18 mouse cellular contexts compared by ENCODE assay signal in the genomic region with DNA sequence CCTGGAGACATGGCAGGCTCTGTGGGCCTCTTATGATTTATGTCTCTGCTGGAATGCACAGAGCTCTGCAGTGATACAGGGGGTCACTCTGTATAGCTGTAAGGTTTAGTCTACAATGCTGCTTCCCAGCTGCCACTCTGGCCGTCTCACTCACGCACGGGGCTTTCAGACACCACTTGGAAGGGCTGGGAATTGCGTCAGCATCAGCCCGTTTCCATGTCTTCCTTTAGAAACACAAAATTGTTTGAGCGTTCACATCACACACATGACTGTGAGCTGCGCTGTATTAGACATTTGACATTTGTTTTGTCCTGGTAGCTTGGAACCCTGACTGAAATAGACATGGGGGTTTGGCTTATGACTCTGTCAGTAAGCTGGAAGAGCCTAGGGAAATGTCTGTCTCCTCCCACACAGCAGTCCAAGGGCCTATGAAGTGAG.
DNase-seq lines count a peak whose midpoint lies in the region; ATAC-seq lines count a peak whose summit lies in the region.
"Had no signal": no experiment of that assay in that cellular context is flagged by ENCODE, and none has a peak within 500 bp of the region (broad histone marks: within the 10 kb centered on the region; RNA-seq: fewer than 3 reads in every experiment).

No protein-coding gene starts in this region.

- H3K4me3 ChIP-seq in intestine, embryonic 14.5 days (ENCODE audit: low read depth, low read length): no peak overlapping the region
- H3K4me3 ChIP-seq in intestine, embryonic 15.5 days (replicated peaks): no peak overlapping the region
- H3K4me3 ChIP-seq in neural tube, embryonic 11.5 days (ENCODE audit: low read depth, low read length): no peak overlapping the region
- no peak overlapping the region for H3K4me3 ChIP-seq in neural tube, embryonic 15.5 days (replicated peaks)
- H3K4me3 ChIP-seq: heart, embryonic 10.5 days had no signal

- 0 out of 2 replicates have a peak, but pooled peaks cover 2% of the 10 kb centered on the region for H3K9me3 ChIP-seq in intestine, embryonic 14.5 days (ENCODE audit: control insufficient read depth, low read length)
- H3K9me3 ChIP-seq in intestine, embryonic 15.5 days: no peaks in the 10 kb centered on the region
- H3K9me3 ChIP-seq in neural tube, embryonic 11.5 days (ENCODE audit: control insufficient read depth, low read length): no peaks in the 10 kb centered on the region
- H3K9me3 ChIP-seq in neural tube, embryonic 15.5 days (replicated peaks): no peaks in the 10 kb centered on the region
- H3K9me3 ChIP-seq: heart, embryonic 10.5 days had no signal

- no peak for DNase-seq in intestine, embryonic 14.5 days (ENCODE audit: low spot score)
- peak; percentile 16 for DNase-seq in neural tube, embryonic 11.5 days (ENCODE audit: low spot score)
- DNase-seq in lung, postnatal 36 days: peak; percentile 9
- no peak for DNase-seq in adrenal gland, postnatal 25 days
- DNase-seq in thymus, postnatal 25 days: no peak
- DNase-seq: adrenal gland, adult 8-10 months; B cell, adult 2 months; cerebellum, adult 11 months; cerebellum, postnatal 36 days; gastrocnemius, postnatal 25 days; heart, postnatal 14 days; kidney, adult 18-20 months; layer of hippocampus, adult 9-11 months; thymus, adult 2 months had no signal

- H3K4me2 ChIP-seq in intestine, embryonic 14.5 days (ENCODE audit: low read length): no peak overlapping the region
- no peak overlapping the region for H3K4me2 ChIP-seq in intestine, embryonic 15.5 days (replicated peaks)
- no peak overlapping the region for H3K4me2 ChIP-seq in neural tube, embryonic 11.5 days (ENCODE audit: low read depth)
- H3K4me2 ChIP-seq in neural tube, embryonic 15.5 days: no peak overlapping the region
- H3K4me2 ChIP-seq: hindbrain, embryonic 14.5 days had no signal

- WGBS in intestine, embryonic 14.5 days: 41% methylated on average over 7 of the region's 7 CpGs
- 63% methylated on average over 7 of the region's 7 CpGs for WGBS in intestine, embryonic 15.5 days
- WGBS in neural tube, embryonic 11.5 days: 73% methylated on average over 7 of the region's 7 CpGs
- 73% methylated on average over 7 of the region's 7 CpGs for WGBS in neural tube, embryonic 15.5 days

- 0 out of 2 replicates have a peak, but pooled peaks have one; percentile 27 for ATAC-seq in intestine, embryonic 14.5 days (replicated peaks; ENCODE audit: low FRiP score, low TSS enrichment, low read depth)
- ATAC-seq in intestine, embryonic 15.5 days: no peak
- no peak for ATAC-seq in neural tube, embryonic 11.5 days (ENCODE audit: insufficient read depth, low FRiP score, low TSS enrichment)
- ATAC-seq in neural tube, embryonic 15.5 days (ENCODE audit: low FRiP score): no peak

- no peaks in the 10 kb centered on the region for H3K36me3 ChIP-seq in intestine, embryonic 14.5 days (ENCODE audit: control insufficient read depth, insufficient read depth, low read length)
- no peaks in the 10 kb centered on the region for H3K36me3 ChIP-seq in intestine, embryonic 15.5 days
- H3K36me3 ChIP-seq in neural tube, embryonic 11.5 days (ENCODE audit: control insufficient read depth, insufficient read depth, low read length): no peaks in the 10 kb centered on the region
- H3K36me3 ChIP-seq in neural tube, embryonic 15.5 days: no peaks in the 10 kb centered on the region
- H3K36me3 ChIP-seq: heart, embryonic 10.5 days had no signal

- H3K27me3 ChIP-seq in intestine, embryonic 14.5 days (replicated peaks; ENCODE audit: control insufficient read depth, insufficient read depth, low read length): no peaks in the 10 kb centered on the region
- no peaks in the 10 kb centered on the region for H3K27me3 ChIP-seq in intestine, embryonic 15.5 days (replicated peaks)
- H3K27me3 ChIP-seq in neural tube, embryonic 11.5 days (ENCODE audit: control insufficient read depth, insufficient read depth, low read length): no peaks in the 10 kb centered on the region
- no peaks in the 10 kb centered on the region for H3K27me3 ChIP-seq in neural tube, embryonic 15.5 days (replicated peaks)

- no peak overlapping the region for H3K27ac ChIP-seq in intestine, embryonic 14.5 days (ENCODE audit: low read depth)
- H3K27ac ChIP-seq in intestine, embryonic 15.5 days: no peak overlapping the region
- no peak overlapping the region for H3K27ac ChIP-seq in neural tube, embryonic 11.5 days (ENCODE audit: low read depth, low read length)
- no peak overlapping the region for H3K27ac ChIP-seq in neural tube, embryonic 15.5 days (replicated peaks)
- H3K27ac ChIP-seq: heart, embryonic 10.5 days; hindbrain, embryonic 14.5 days had no signal

- peaks cover 6% of the 10 kb centered on the region for H3K4me1 ChIP-seq in intestine, embryonic 14.5 days (replicated peaks; ENCODE audit: control insufficient read depth, insufficient read depth, low read length)
- 0 out of 2 replicates have a peak, but pooled peaks cover 5% of the 10 kb centered on the region for H3K4me1 ChIP-seq in intestine, embryonic 15.5 days (replicated peaks)
- no peaks in the 10 kb centered on the region for H3K4me1 ChIP-seq in neural tube, embryonic 11.5 days (ENCODE audit: control insufficient read depth, insufficient read depth, low read length)
- H3K4me1 ChIP-seq in neural tube, embryonic 15.5 days: 0 out of 2 replicates have a peak, but pooled peaks cover 3% of the 10 kb centered on the region

- no peak overlapping the region for H3K9ac ChIP-seq in intestine, embryonic 14.5 days (ENCODE audit: low read length)
- no peak overlapping the region for H3K9ac ChIP-seq in intestine, embryonic 15.5 days
- H3K9ac ChIP-seq in neural tube, embryonic 11.5 days (ENCODE audit: low read length): no peak overlapping the region
- no peak overlapping the region for H3K9ac ChIP-seq in neural tube, embryonic 15.5 days (replicated peaks)
- H3K9ac ChIP-seq: hindbrain, embryonic 14.5 days had no signal

Comparison
In these comparisons a context has a peak if more than half of its experiments do, and no peak if none do; other contexts are left out.
1. DNase-seq: peak in neural tube, embryonic 11.5 days (single experiment) and lung, postnatal 36 days (single experiment); none in intestine, embryonic 14.5 days (single experiment), adrenal gland, postnatal 25 days (single experiment) and thymus, postnatal 25 days (single experiment).